In genomic region chr8:118431731-118432440, GRCm38 (mm10) we compare ENCODE assay signal across 14 mouse cellular contexts.
"Had no signal": no experiment of that assay in that cellular context is flagged by ENCODE, and none has a peak within 500 bp of the region (broad histone marks: within the 10 kb centered on the region; RNA-seq: fewer than 3 reads in every experiment).

No protein-coding gene starts in this region.

- ATAC-seq: liver, postnatal 0 days; lung, postnatal 0 days had no signal

- DNase-seq: kidney, adult 9 months; kidney, postnatal 14 days; kidney, postnatal 4 days; left cerebral cortex, postnatal 4 days; liver, postnatal 0 days; lung, embryonic 14.5 days; midbrain, embryonic 14.5 days had no signal

- H3K27me3 ChIP-seq: limb, embryonic 12.5 days; limb, embryonic 15.5 days had no signal

- H3K36me3 ChIP-seq: limb, embryonic 12.5 days; limb, embryonic 15.5 days had no signal

- H3K27ac ChIP-seq: limb, embryonic 12.5 days; limb, embryonic 15.5 days; liver, embryonic 14.5 days; macrophage had no signal

- H3K9me3 ChIP-seq: limb, embryonic 12.5 days; limb, embryonic 15.5 days had no signal

- H3K4me2 ChIP-seq: limb, embryonic 12.5 days; limb, embryonic 15.5 days; liver, embryonic 11.5 days; lung, embryonic 14.5 days; midbrain, embryonic 11.5 days had no signal

- H3K4me1 ChIP-seq: limb, embryonic 15.5 days had no signal

- H3K4me3 ChIP-seq: limb, embryonic 12.5 days; limb, embryonic 15.5 days had no signal

- H3K9ac ChIP-seq: limb, embryonic 12.5 days; limb, embryonic 15.5 days; liver, embryonic 14.5 days; liver, postnatal 0 days; lung, embryonic 14.5 days had no signal
